Mouse (Mus musculus) hindbrain, embryonic 14.5 days (tissue): ENCODE measurements around the gene Cd164. TPM values are rescaled to one million over a fixed set of nuclear protein-coding genes. Genes with fewer than 3 reads are reported as not detected.

ENCODE experiments used
- ATAC-seq: fragments of 200-750 bp; cut with Nextera tagmentation; 2 replicates; pipeline ENCODE4 v1.8.0; 2017; ENCODE audit warnings: moderate number of reproducible peaks, mild to moderate bottlenecking, moderate TSS enrichment, moderate library complexity; ENCODE audit not compliant: low FRiP score
- DNase-seq: peaks from one replicate; pipeline ENCODE4 v3.0.0-alpha.2; 2015; ENCODE audit warnings: low spot score
- H3K27ac ChIP-seq: fragments of 300-500 bp; sonication (generic); 2 replicates; pipeline ENCODE4 v1.5.1; 2014; ENCODE audit warnings: mild to moderate bottlenecking, moderate library complexity
- H3K27me3 ChIP-seq: fragments of 300-500 bp; sonication (generic); 2 replicates; pipeline ENCODE4 v1.6.1; 2014; ENCODE audit warnings: mild to moderate bottlenecking, low read length, mixed read lengths; ENCODE audit not compliant: control insufficient read depth, insufficient read depth
- H3K36me3 ChIP-seq: fragments of 300-500 bp; sonication (generic); replicated peaks from 2 replicates; pipeline ENCODE4 v1.6.1; 2014; ENCODE audit not compliant: control insufficient read depth, insufficient read depth
- H3K4me1 ChIP-seq: fragments of 300-500 bp; sonication (generic); replicated peaks from 2 replicates; pipeline ENCODE4 v1.6.1; 2014; ENCODE audit warnings: antibody characterized with exemption, low read length, mixed read lengths; ENCODE audit not compliant: control insufficient read depth, insufficient read depth
- H3K4me2 ChIP-seq: fragments of 300-500 bp; sonication (generic); replicated peaks from 2 replicates; pipeline ENCODE4 v1.6.1; 2014; ENCODE audit warnings: mild to moderate bottlenecking, moderate library complexity
- H3K4me3 ChIP-seq: fragments of 300-500 bp; sonication (generic); replicated peaks from 2 replicates; pipeline ENCODE4 v1.5.1; 2014; ENCODE audit warnings: mild to moderate bottlenecking, low read length
- H3K9ac ChIP-seq: fragments of 300-500 bp; sonication (generic); 2 replicates; pipeline ENCODE4 v1.6.1; 2014
- H3K9me3 ChIP-seq: fragments of 300-500 bp; sonication (generic); 2 replicates; pipeline ENCODE4 v1.6.1; 2016; ENCODE audit warnings: low read length; ENCODE audit not compliant: control insufficient read depth
- WGBS: fragments of 180-500 bp; shearing (Covaris S2); extraction: QIAGEN DNeasy Blood & Tissue Kit; methylation state at CpG from one replicate; pipeline ENCODE4 v1.1.7; 2014; 5-methylcytosine and 5-hydroxymethylcytosine counted together
- polyA plus RNA-seq: library from polyadenylated mRNA; unstranded; fragments of >200 nt; fragmentation: Nextera tagmentation; extraction: Ambion mirVana; gene quantifications from 2 replicates; pipeline ENCODE4 v1.2.1, GENCODE M21; 2014

Cd164 gene
- polyA plus RNA-seq, 1 experiment from 2014 or later, result 68.4 TPM

DNA sequence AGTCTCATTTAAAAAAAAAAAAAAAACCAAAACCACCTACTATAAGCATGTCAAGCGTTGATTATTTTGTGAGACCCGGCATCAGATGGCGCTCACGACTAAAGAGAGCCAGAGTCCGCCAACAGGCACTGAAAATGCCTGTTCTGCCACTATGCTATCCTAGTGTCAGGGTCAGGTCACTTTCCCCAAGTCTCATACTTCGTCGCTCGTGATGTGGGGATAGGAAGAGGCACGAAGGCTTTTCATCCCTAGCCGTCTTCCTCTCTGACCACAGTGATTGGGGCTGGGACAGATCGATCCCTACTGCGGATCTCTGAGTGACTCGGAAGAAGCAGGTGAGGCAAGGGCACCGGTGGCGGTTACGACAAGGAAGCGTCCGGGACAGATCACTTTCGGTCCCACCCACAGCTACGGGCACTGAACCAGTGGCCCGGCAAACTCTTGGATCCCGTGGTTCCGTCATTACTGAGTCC lies 670 bp upstream of the Cd164 start:
- Histone ChIP-seq H3K27me3 (no peaks in the 10 kb centered on the region), H3K4me3 (peak overlapping the region; percentile 94), H3K4me1 (peaks cover 19% of the 10 kb centered on the region), H3K9me3 (no peaks in the 10 kb centered on the region), H3K27ac (peak overlapping the region; percentile 98), H3K4me2 (peak overlapping the region; percentile 81), H3K36me3 (peaks cover 5% of the 10 kb centered on the region; the same call in 1 of the 2 replicates), H3K9ac (peak overlapping the region; percentile 87)
- WGBS, result under 1% methylated on average over 23 of the region's 23 CpGs
- ATAC-seq, result peak; percentile 48
- peak; percentile 70 for DNase-seq

- Histone ChIP-seq H3K27me3 (no peaks in the 10 kb centered on the region), H3K36me3 (peaks cover 12% of the 10 kb centered on the region; the same call in 1 of the 2 replicates), H3K27ac (peak overlapping the region; percentile 98), H3K9me3 (no peaks in the 10 kb centered on the region), H3K4me1 (peaks cover 19% of the 10 kb centered on the region), H3K4me3 (peak overlapping the region; percentile 94), H3K9ac (peak overlapping the region; percentile 87), H3K4me2 (peak overlapping the region; percentile 81)
- under 1% methylated on average over 63 of the region's 65 CpGs for WGBS
- peak; percentile 45 for DNase-seq
- ATAC-seq, result peak; percentile 72; the same call in 1 of the 2 replicates
These were observed 611 bp downstream of the Cd164 start for GRCm38 (mm10) chr10:41519640-41520409.

- DNase-seq, result no peak
- no peak overlapping the region for H3K27ac ChIP-seq
- no peak for ATAC-seq
- no peaks in the 10 kb centered on the region for H3K27me3 ChIP-seq
- peak overlapping the region; percentile 94 for H3K4me3 ChIP-seq
- H3K9ac ChIP-seq, result peak overlapping the region; percentile 87
- H3K36me3 ChIP-seq, result peaks cover 13% of the 10 kb centered on the region; the same call in 1 of the 2 replicates
- peaks cover 19% of the 10 kb centered on the region for H3K4me1 ChIP-seq
- no peaks in the 10 kb centered on the region for H3K9me3 ChIP-seq
- peak overlapping the region; percentile 81 for H3K4me2 ChIP-seq
- WGBS, result 5% methylated on average over 5 of the region's 5 CpGs
These were observed 1.1 kb downstream of the Cd164 start for GRCm38 (mm10) chr10:41520410-41520673.

DNA sequence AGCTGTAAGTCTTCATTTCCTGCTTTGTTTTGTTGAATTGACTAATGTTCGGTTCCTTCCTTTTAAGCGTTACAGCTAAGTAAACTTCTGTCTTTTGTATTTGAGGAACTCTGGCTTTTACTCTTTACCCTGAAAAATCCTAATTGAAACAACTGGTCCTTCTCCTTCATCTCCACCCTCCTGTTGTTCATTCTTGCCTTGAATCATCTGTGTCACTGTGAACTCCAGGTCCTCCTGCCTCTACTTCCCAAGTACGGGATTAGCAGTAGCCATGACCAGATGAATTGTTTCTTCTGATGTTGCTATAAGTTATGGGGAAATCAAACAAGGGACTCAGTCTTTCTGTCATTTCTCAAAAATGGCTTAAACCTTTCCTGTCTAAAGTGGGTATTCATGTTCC lies 4.2 kb downstream of the Cd164 start:
- ATAC-seq, result no peak
- H3K9ac ChIP-seq, result no peak overlapping the region
- H3K36me3 ChIP-seq, result peaks cover 33% of the 10 kb centered on the region
- no peak overlapping the region for H3K4me2 ChIP-seq
- H3K9me3 ChIP-seq, result no peaks in the 10 kb centered on the region
- no peak overlapping the region for H3K4me3 ChIP-seq
- DNase-seq, result no peak
- H3K27me3 ChIP-seq, result no peaks in the 10 kb centered on the region
- peaks cover 19% of the 10 kb centered on the region for H3K4me1 ChIP-seq
- no peak overlapping the region for H3K27ac ChIP-seq
- 85% methylated on average over 3 of the region's 3 CpGs for WGBS

- Histone ChIP-seq H3K9ac (no peak overlapping the region), H3K4me1 (peaks cover 16% of the 10 kb centered on the region), H3K4me3 (no peak overlapping the region), H3K4me2 (no peak overlapping the region), H3K36me3 (peaks cover 54% of the 10 kb centered on the region), H3K27ac (no peak overlapping the region), H3K9me3 (no peaks in the 10 kb centered on the region), H3K27me3 (no peaks in the 10 kb centered on the region)
- DNase-seq, result no peak
- no peak for ATAC-seq
- 69% methylated on average over 1 of the region's 1 CpGs for WGBS
These were observed 6.5 kb downstream of the Cd164 start for GRCm38 (mm10) chr10:41525696-41526095.

GRCm38 (mm10) chr10:41529972-41530371 lies 10.8 kb downstream of the Cd164 start:
- no peak overlapping the region for H3K4me3 ChIP-seq
- H3K27ac ChIP-seq, result no peak overlapping the region
- no peak overlapping the region for H3K4me2 ChIP-seq
- ATAC-seq, result no peak
- no peak for DNase-seq
- H3K36me3 ChIP-seq, result peaks cover 74% of the 10 kb centered on the region
- 89% methylated on average over 5 of the region's 5 CpGs for WGBS
- H3K9me3 ChIP-seq, result no peaks in the 10 kb centered on the region
- no peaks in the 10 kb centered on the region for H3K27me3 ChIP-seq
- H3K9ac ChIP-seq, result no peak overlapping the region
- no peaks in the 10 kb centered on the region for H3K4me1 ChIP-seq

GRCm38 (mm10) chr10:41535991-41536390 lies 16.8 kb downstream of the Cd164 start:
- H3K4me3 ChIP-seq, result no peak overlapping the region
- H3K9ac ChIP-seq, result no peak overlapping the region
- H3K27ac ChIP-seq, result no peak overlapping the region
- H3K4me2 ChIP-seq, result no peak overlapping the region
- no peak for DNase-seq
- H3K4me1 ChIP-seq, result no peaks in the 10 kb centered on the region
- H3K27me3 ChIP-seq, result no peaks in the 10 kb centered on the region
- H3K9me3 ChIP-seq, result no peaks in the 10 kb centered on the region
- WGBS, result 94% methylated on average over 2 of the region's 2 CpGs
- no peak for ATAC-seq
- H3K36me3 ChIP-seq, result peaks cover 41% of the 10 kb centered on the region

DNA sequence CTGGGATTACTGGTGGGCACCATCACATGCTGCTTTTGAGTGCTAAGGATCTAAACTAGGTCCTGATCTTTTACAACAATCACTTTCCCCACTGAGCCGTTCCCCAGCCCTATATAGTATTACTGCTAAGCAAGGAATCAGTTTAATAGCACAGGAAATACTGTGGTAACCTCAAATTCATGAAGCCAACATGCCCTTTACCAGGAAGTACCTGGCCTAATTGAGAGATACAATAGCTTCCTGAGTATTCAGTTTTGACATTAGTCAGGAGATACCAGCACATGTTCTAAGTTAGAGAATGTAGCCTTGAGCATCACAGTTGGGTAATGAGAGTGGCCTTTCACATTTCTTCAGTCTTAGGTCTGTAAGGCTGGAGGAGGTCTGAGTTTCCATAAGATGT lies 17.5 kb downstream of the Cd164 start:
- H3K9me3 ChIP-seq, result no peaks in the 10 kb centered on the region
- no peak overlapping the region for H3K4me3 ChIP-seq
- ATAC-seq (no peak), DNase-seq (no peak)
- H3K4me1 ChIP-seq, result no peaks in the 10 kb centered on the region
- H3K27ac ChIP-seq, result no peak overlapping the region
- peaks cover 37% of the 10 kb centered on the region for H3K36me3 ChIP-seq
- H3K27me3 ChIP-seq, result no peaks in the 10 kb centered on the region
- no peak overlapping the region for H3K4me2 ChIP-seq
- no peak overlapping the region for H3K9ac ChIP-seq
- WGBS, result 97% methylated on average over 1 of the region's 1 CpGs

- Histone ChIP-seq H3K4me1 (no peaks in the 10 kb centered on the region), H3K36me3 (peaks cover 36% of the 10 kb centered on the region), H3K4me2 (no peak overlapping the region), H3K9me3 (no peaks in the 10 kb centered on the region), H3K27me3 (no peaks in the 10 kb centered on the region), H3K9ac (no peak overlapping the region), H3K27ac (no peak overlapping the region), H3K4me3 (no peak overlapping the region)
- WGBS, result 82% methylated on average over 4 of the region's 4 CpGs
- no peak for DNase-seq
- no peak for ATAC-seq
These were observed 18.2 kb downstream of the Cd164 start for GRCm38 (mm10) chr10:41537226-41537982.
